ENCODE assay signal across 9 mouse cellular contexts in the genomic region with DNA sequence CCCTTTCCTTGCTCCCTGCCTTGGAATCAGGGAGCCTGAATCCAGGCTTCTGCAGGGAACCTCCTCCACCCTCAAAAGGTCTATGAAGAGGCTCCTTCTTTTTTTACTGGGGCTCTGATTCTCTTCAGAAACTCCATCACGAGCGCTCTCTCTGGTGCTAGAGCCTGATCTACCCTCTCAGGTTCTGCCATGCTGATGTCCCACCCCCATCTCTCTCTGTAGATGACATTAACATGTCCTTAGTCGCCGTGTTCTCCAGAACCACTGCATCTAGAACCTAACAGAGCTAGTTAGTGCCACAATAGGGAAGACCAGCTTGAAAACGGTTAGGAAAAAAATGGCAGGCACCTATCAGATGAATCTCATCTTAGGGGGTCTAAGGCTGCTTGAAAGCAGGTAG. TPM values are rescaled to one million over a fixed set of nuclear protein-coding genes. Genes with fewer than 3 reads are reported as not detected.
DNase-seq lines count a peak whose midpoint lies in the region; ATAC-seq lines count a peak whose summit lies in the region.
"Had no signal": no experiment of that assay in that cellular context is flagged by ENCODE, and none has a peak within 500 bp of the region (broad histone marks: within the 10 kb centered on the region; RNA-seq: fewer than 3 reads in every experiment).

No protein-coding gene starts in this region.

- H3K4me2 ChIP-seq in heart, embryonic 15.5 days = peak overlapping the region; percentile 60
- H3K4me2 ChIP-seq in midbrain, embryonic 11.5 days = no peak overlapping the region
- no peak overlapping the region for H3K4me2 ChIP-seq in midbrain, embryonic 13.5 days (replicated peaks)
- H3K4me2 ChIP-seq in limb, embryonic 13.5 days (replicated peaks) = peak overlapping the region; percentile 59

- H3K9ac ChIP-seq in heart, embryonic 15.5 days = no peak overlapping the region
- no peak overlapping the region for H3K9ac ChIP-seq in midbrain, embryonic 11.5 days (ENCODE audit: low read length)
- no peak overlapping the region for H3K9ac ChIP-seq in midbrain, embryonic 13.5 days (replicated peaks)
- H3K9ac ChIP-seq in limb, embryonic 13.5 days = peak overlapping the region; percentile 31; the same call in 1 of the 2 replicates

- H3K4me1 ChIP-seq in heart, embryonic 15.5 days (replicated peaks) = peaks cover 35% of the 10 kb centered on the region
- no peaks in the 10 kb centered on the region for H3K4me1 ChIP-seq in midbrain, embryonic 11.5 days (ENCODE audit: control insufficient read depth, insufficient read depth, low read length)
- H3K4me1 ChIP-seq in midbrain, embryonic 13.5 days (replicated peaks) = no peaks in the 10 kb centered on the region
- H3K4me1 ChIP-seq in limb, embryonic 13.5 days = peaks cover 35% of the 10 kb centered on the region

- H3K36me3 ChIP-seq in heart, embryonic 15.5 days = no peaks in the 10 kb centered on the region
- H3K36me3 ChIP-seq in midbrain, embryonic 11.5 days (ENCODE audit: control insufficient read depth, insufficient read depth, low read length) = no peaks in the 10 kb centered on the region
- no peaks in the 10 kb centered on the region for H3K36me3 ChIP-seq in midbrain, embryonic 13.5 days
- peaks cover 4% of the 10 kb centered on the region; the same call in 1 of the 2 replicates for H3K36me3 ChIP-seq in limb, embryonic 13.5 days

- H3K4me3 ChIP-seq in heart, embryonic 15.5 days = peak overlapping the region; percentile 25; the same call in 1 of the 2 replicates
- no peak overlapping the region for H3K4me3 ChIP-seq in midbrain, embryonic 11.5 days (ENCODE audit: low read depth, low read length)
- no peak overlapping the region for H3K4me3 ChIP-seq in midbrain, embryonic 13.5 days (replicated peaks)
- peak overlapping the region; percentile 26 for H3K4me3 ChIP-seq in limb, embryonic 13.5 days
- H3K4me3 ChIP-seq: myocyte had no signal

- ATAC-seq in heart, embryonic 15.5 days (replicated peaks; ENCODE audit: insufficient number of reproducible peaks, insufficient read depth, low FRiP score, low read depth) = no peak
- ATAC-seq in midbrain, embryonic 11.5 days (ENCODE audit: low FRiP score) = no peak
- ATAC-seq in midbrain, embryonic 13.5 days = no peak
- no peak for ATAC-seq in limb, embryonic 13.5 days (ENCODE audit: low FRiP score, low read depth)

- H3K27ac ChIP-seq in heart, embryonic 15.5 days = peak overlapping the region; percentile 35; the same call in 1 of the 2 replicates
- no peak overlapping the region for H3K27ac ChIP-seq in midbrain, embryonic 11.5 days (ENCODE audit: low read depth, low read length)
- no peak overlapping the region for H3K27ac ChIP-seq in midbrain, embryonic 13.5 days
- peak overlapping the region; percentile 65; the same call in 1 of the 2 replicates for H3K27ac ChIP-seq in limb, embryonic 13.5 days

- no peaks in the 10 kb centered on the region for H3K27me3 ChIP-seq in heart, embryonic 15.5 days
- H3K27me3 ChIP-seq in midbrain, embryonic 11.5 days (ENCODE audit: control insufficient read depth, insufficient read depth, low read length) = no peaks in the 10 kb centered on the region
- H3K27me3 ChIP-seq in midbrain, embryonic 13.5 days = peaks cover 2% of the 10 kb centered on the region; the same call in 1 of the 2 replicates
- H3K27me3 ChIP-seq in limb, embryonic 13.5 days = no peaks in the 10 kb centered on the region

- WGBS in heart, embryonic 15.5 days = 53% methylated on average over 5 of the region's 5 CpGs
- 71% methylated on average over 5 of the region's 5 CpGs for WGBS in midbrain, embryonic 11.5 days
- 74% methylated on average over 5 of the region's 5 CpGs for WGBS in midbrain, embryonic 13.5 days
- 59% methylated on average over 5 of the region's 5 CpGs for WGBS in limb, embryonic 13.5 days

- no peaks in the 10 kb centered on the region for H3K9me3 ChIP-seq in heart, embryonic 15.5 days (replicated peaks)
- no peaks in the 10 kb centered on the region for H3K9me3 ChIP-seq in midbrain, embryonic 11.5 days (ENCODE audit: control insufficient read depth, low read length)
- H3K9me3 ChIP-seq in midbrain, embryonic 13.5 days = no peaks in the 10 kb centered on the region
- H3K9me3 ChIP-seq in limb, embryonic 13.5 days = no peaks in the 10 kb centered on the region

- no peak for DNase-seq in heart, postnatal 4 days
- peak; percentile 75 for DNase-seq in midbrain, embryonic 11.5 days (ENCODE audit: low spot score, missing footprints)
- no peak for DNase-seq in urinary bladder, adult 2 months (ENCODE audit: low spot score)
- DNase-seq in ovary, postnatal 14 days (ENCODE audit: low spot score) = no peak
- DNase-seq: kidney, postnatal 25 days had no signal

RNA-seq across cellular contexts. Expression of a gene that starts 16.2 kb away (rescaled TPM):
- 0.09 and 0.28 TPM in 2 replicates for polyA plus RNA-seq in heart, embryonic 15.5 days (2015; fragmentation: Nextera tagmentation; extraction: Ambion mirVana)
- total RNA-seq in heart, postnatal 4 days (2021) = under 1 TPM in 1 of 2 experiments, not detected in 1; 0.14 TPM
- 0.25 TPM in 2 replicates for polyA plus RNA-seq in midbrain, embryonic 11.5 days (2014; fragmentation: Nextera tagmentation; extraction: Ambion mirVana)
- 0.12 TPM in 2 replicates for polyA plus RNA-seq in midbrain, embryonic 13.5 days (2015; fragmentation: Nextera tagmentation; extraction: Ambion mirVana)
- polyA plus RNA-seq in limb, embryonic 13.5 days (2015; fragmentation: Nextera tagmentation; extraction: Ambion mirVana) = 13.8 and 14.4 TPM in 2 replicates
- 0.01 TPM in 1 of 2 replicates, not detected in the other for polyA plus RNA-seq in urinary bladder, adult 2 months (2012; rRNA removed)

Comparison
In these comparisons a context has a peak if more than half of its experiments do, and no peak if none do; other contexts are left out.
1. H3K27ac ChIP-seq: peak in heart, embryonic 15.5 days (single experiment) and limb, embryonic 13.5 days (single experiment); none in midbrain, embryonic 11.5 days (single experiment) and midbrain, embryonic 13.5 days (single experiment).
2. H3K4me2 ChIP-seq: peak in heart, embryonic 15.5 days (single experiment) and limb, embryonic 13.5 days (single experiment); none in midbrain, embryonic 11.5 days (single experiment) and midbrain, embryonic 13.5 days (single experiment).
3. H3K4me3 ChIP-seq: peak in heart, embryonic 15.5 days (single experiment) and limb, embryonic 13.5 days (single experiment); none in midbrain, embryonic 11.5 days (single experiment) and midbrain, embryonic 13.5 days (single experiment).
4. RNA of a gene that starts 16.2 kb away (polyA plus RNA-seq): 13.8 to 14.4 TPM in limb, embryonic 13.5 days; 0.25 TPM in midbrain, embryonic 11.5 days, 0.12 TPM in midbrain, embryonic 13.5 days, 0.09 to 0.28 TPM in heart, embryonic 15.5 days and 0.01 TPM in urinary bladder, adult 2 months; every median in the first group is over 10 times any median in the second.